Mouse (Mus musculus): ENCODE measurements around the gene Plppr1.

- TF ChIP-seq USF1 (IDR thresholded peaks at IDR 0.05; ENCODE audit: low read depth) (no peak), MYOG (IDR thresholded peaks at IDR 0.05; ENCODE audit: control insufficient read depth, extremely low read depth, insufficient read length) (no peak), CTCF (IDR thresholded peaks at IDR 0.05; ENCODE audit: control insufficient read depth, insufficient read depth, insufficient read length) (no peak), FOSL1 (IDR thresholded peaks at IDR 0.05; ENCODE audit: insufficient read depth, low read length, poor library complexity, severe bottlenecking) (no peak), MAX (IDR thresholded peaks at IDR 0.05) (no peak)
These were observed 43.7 kb downstream of the Plppr1 start for GRCm38 (mm10) chr4:49102769-49103193.
